Mouse (Mus musculus) neutrophil, adult 59 days (primary cell): ENCODE measurements around the gene C1ql2. TPM values are rescaled to one million over a fixed set of nuclear protein-coding genes. Genes with fewer than 3 reads are reported as not detected.

ENCODE experiments used
- total RNA-seq, 2 experiments: library from RNA; stranded (reverse); gene quantifications; 1 replicate in 1 of 2; 2 replicates in 1 of 2; pipeline ENCODE4 v1.2.4; 2023

The C1ql2 gene
- total RNA-seq = not detected

GRCm38 (mm10) chr1:120340419-120341171, at the start of gene C1ql2:
Gene C1ql2, plus strand, starts transcription at chr1:120340582.

Other genes with a start within 250 kb of the C1ql2 start
- 100 to 1,000 TPM in 1 of 2 experiments, 10 to 100 TPM in 1; 85.9 to 106 TPM for gene Dbi, start 219.5 kb upstream of the C1ql2 start, total RNA-seq
- 1 to 10 TPM; 5.4 to 6.4 TPM for gene 3110009E18Rik, start 219.4 kb upstream of the C1ql2 start, total RNA-seq
- 10 to 100 TPM; 12.2 to 13.5 TPM for gene Steap3, start 67.9 kb upstream of the C1ql2 start, total RNA-seq
- not detected for gene Marco, start 164.4 kb downstream of the C1ql2 start, total RNA-seq